Mouse (Mus musculus) MEL-GATA-1-ER (cell line): ENCODE measurements around the gene Aldh8a1.

Experiments
- DNase-seq: peaks from one replicate; pipeline ENCODE4 v3.0.0-alpha.2; 2012; ENCODE audit warnings: low read depth; ENCODE audit errors: extremely low read depth

Gene Aldh8a1

GRCm38 (mm10) chr10:21416184-21416583 is 39.1 kb downstream of the Aldh8a1 start:
- DNase-seq = no peak

- peak; percentile 77 for DNase-seq
Measured at GRCm38 (mm10) chr10:21419188-21419587, 42.1 kb downstream of the Aldh8a1 start.

GRCm38 (mm10) chr10:21420457-21421424 is 43.6 kb downstream of the Aldh8a1 start:
- peak; percentile 89 for DNase-seq

- no peak for DNase-seq
Measured at GRCm38 (mm10) chr10:21426515-21426914, 49.4 kb downstream of the Aldh8a1 start.

- DNase-seq = no peak
Measured at GRCm38 (mm10) chr10:21427996-21428395, 50.9 kb downstream of the Aldh8a1 start.

GRCm38 (mm10) chr10:21439268-21439667 is 62.2 kb downstream of the Aldh8a1 start:
- DNase-seq = no peak

GRCm38 (mm10) chr10:21441020-21441419 is 63.9 kb downstream of the Aldh8a1 start:
- no peak for DNase-seq

- no peak for DNase-seq
Measured at GRCm38 (mm10) chr10:21441690-21442089, 64.6 kb downstream of the Aldh8a1 start.

GRCm38 (mm10) chr10:21443646-21444324 is 66.7 kb downstream of the Aldh8a1 start:
- no peak for DNase-seq

GRCm38 (mm10) chr10:21444410-21444809 is 67.3 kb downstream of the Aldh8a1 start:
- DNase-seq = no peak
